Mouse (Mus musculus): ENCODE measurements around the gene Ndufa5. TPM values are rescaled to one million over a fixed set of nuclear protein-coding genes. Genes with fewer than 3 reads are reported as not detected.
A peak's percentile ranks its signal among the peaks of the same experiment; 100 is the strongest.

Gene Ndufa5
- 1,000 to 10,000 TPM; 1,622 to 1,793 TPM for total RNA-seq (2021)
- long read RNA-seq, experiment 1, transcript Ndufa5-204 (5 exons, 453 nt), result minor isoform, 25 of 2,422 reads
- long read RNA-seq, experiment 1, transcript Ndufa5-203 (3 exons, 433 nt), result minor isoform, 5 of 2,422 reads
- long read RNA-seq, experiment 1, transcript Ndufa5-202 (4 exons, 315 nt), result minor isoform, 76 of 2,422 reads
- long read RNA-seq, experiment 1, transcript Ndufa5-201 (5 exons, 875 nt), result major isoform, 1,607 of 2,422 reads
- long read RNA-seq, experiment 1, partial matches to known transcripts, result 657 of 2,422 reads
- long read RNA-seq, experiment 1, other reads (novel, unspliced or antisense), result 52 of 2,422 reads
- long read RNA-seq, experiment 2, transcript Ndufa5-201 (5 exons, 875 nt), result major isoform, 1,317 of 2,080 reads
- long read RNA-seq, experiment 2, transcript Ndufa5-204 (5 exons, 453 nt), result minor isoform, 9 of 2,080 reads
- long read RNA-seq, experiment 2, transcript Ndufa5-203 (3 exons, 433 nt), result minor isoform, 9 of 2,080 reads
- long read RNA-seq, experiment 2, transcript Ndufa5-202 (4 exons, 315 nt), result minor isoform, 62 of 2,080 reads
- long read RNA-seq, experiment 2, partial matches to known transcripts, result 644 of 2,080 reads
- long read RNA-seq, experiment 2, other reads (novel, unspliced or antisense), result 39 of 2,080 reads

DNA sequence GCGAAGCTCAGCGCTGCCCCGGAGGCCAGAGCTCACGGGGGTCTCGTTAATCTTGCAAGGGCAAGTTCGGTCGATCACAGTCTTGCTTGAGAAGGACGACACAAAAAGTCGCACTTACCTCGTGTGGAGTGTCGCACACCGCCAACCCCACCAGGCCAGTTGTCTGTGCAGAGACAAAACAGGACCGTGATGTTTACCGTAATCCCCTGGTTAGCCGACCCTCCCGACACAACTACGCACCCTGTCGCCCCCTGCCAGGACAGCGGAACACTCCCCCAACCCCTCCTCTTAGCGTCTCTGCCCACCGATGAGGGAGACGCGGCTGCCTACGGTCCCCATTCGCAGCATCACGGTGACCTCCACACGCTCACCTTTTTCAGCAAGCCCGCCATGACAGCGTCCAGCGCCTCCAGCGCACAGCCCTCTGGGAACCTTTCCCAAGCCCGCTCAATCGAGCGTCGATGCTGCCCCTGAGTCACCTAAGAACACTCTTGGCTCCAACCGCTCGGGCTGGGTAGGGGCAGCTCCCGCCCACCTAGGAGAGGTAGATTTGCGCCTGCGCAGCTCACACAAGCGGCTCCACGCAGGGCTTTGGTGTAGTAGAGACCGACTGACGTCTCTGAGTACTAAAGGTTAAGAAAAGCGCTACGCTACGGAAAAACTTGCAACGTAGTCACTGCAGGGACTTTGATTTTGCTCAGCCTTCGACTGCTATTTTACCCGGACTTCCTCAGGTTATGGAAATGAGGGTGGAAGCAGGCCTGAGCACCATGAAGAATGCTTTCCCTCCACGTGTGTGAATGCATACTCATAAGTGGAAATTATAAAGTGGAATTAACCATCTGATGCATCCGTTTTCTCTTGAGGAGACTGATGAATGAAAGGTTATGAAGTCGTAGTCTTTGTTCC, at the start of gene Ndufa5:
TSS of gene Ndufa5 (minus strand) at position 859 of the 909 bp plus-strand sequence.
- DNase-seq, result peak; percentile 92 to 96

DNA sequence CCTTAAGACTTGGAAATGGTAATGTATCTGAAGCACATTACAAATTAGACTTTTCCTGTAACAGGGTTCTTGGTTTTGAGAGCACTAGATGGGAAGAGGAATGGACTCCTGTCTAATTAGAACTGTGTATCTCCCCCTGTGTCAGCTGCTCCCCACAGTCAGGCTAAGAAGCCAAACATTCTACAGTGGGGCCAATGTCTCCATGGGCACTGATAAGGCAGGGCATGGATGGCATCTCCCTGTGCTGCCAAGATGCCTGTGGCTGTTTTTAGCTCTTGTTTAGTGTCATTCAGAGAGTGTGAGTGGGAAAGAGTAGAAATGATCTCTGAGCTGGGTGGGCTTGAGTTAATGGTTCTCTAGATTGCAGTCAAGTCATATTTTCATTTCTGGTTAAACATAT, 45.5 kb upstream of the Ndufa5 start:
- DNase-seq, result peak; percentile 50 to 82

DNA sequence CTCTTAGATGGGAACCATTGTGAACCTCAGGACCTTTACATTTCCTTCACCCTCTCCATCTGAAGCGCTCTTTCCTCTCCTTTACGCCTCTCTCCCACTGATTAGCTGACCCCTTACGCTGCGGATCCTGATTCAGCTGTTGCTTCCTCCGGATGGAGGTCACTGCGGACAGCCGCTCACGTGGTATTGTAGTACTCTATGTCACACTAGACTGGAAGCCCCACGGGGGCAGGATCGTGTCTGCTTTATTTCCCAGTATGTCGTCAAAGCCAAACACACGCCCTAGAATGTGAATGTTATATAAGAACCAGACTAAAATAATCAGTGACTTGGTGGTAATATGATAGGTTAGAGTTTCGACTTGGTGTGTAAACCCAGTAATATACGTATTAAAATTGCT, 44.6 kb upstream of the Ndufa5 start:
- DNase-seq, result peak in 1 of 2 experiments; percentile 35

DNA sequence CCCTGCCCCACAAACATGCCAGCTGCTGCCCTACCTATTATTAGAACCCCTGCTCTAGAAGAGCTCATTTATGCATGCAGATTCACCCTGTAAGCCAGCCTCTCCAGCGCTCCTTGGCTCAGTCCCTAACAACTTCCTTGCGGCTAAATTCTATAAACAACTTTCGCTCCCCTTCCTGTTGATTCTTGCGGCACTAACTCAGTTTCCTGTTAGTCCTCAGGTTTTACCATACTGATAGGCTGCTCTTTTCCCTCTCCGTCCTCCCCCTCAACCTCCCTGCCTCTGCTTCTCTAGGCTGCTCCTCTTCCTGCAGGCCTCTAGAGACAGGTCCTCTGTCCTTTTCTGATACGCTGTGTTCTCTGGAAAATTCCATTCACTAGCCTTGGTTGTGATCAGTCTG, 43.3 kb upstream of the Ndufa5 start:
- peak; percentile 65 to 76 for DNase-seq

DNA sequence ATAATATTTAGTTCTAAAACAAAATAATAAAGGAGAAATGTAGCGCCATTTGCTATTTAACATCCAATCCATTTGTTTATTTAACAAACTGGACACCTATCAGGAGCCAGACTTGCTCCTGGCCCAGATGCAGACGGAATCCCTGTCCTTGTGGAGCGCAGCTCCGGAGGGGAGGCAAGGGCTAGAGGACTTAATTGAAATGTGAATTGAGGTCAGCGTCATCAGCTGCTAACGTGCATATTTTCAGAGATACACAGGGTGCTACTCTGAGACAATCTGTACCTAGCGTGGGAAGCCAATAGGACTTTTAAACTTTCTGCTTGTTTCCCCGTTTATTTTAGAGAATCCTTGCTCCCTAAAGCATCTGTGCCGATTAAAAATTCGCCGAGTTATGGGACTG, 42.5 kb upstream of the Ndufa5 start:
- DNase-seq, result peak; percentile 57 to 60

DNA sequence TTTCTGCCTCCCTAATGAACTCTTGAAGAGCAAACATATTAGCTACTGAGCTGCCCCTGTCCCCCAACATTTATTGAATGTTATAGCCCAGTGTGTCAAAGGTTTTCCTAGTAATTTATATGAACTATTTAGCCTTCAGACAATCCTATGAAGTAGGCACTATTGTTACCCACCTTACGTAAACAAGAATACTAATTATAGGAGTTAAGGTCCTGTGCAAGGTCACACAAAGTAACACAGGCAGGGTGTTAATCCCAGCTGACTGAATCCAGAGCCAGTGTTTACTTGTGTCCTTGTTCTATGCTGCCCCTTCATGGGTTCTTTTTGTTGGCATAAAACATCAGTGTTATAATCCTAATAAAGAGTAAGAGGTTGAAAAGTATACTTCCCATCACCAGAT, 41.9 kb upstream of the Ndufa5 start:
- peak in 1 of 2 experiments; percentile 28 for DNase-seq

DNA sequence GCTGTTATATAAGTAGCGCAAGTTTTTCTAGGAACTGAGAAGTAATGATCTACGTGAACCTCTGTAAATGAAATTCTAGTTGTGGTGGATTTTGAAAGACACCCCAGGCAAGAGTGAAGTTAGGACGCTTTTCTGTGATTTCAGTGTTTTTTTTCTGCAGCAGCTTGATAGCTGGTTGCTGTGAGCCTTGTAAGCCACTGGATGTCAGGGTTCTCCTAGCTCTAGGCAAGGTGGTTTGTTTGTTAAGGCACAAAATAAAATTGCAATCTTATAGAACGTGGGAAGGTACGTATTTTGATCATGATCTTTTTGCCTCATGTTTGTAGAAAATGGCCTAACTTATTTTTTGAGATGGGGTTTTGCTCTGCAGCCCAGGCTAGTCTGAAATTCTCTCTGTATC, 41.1 kb upstream of the Ndufa5 start:
- no peak for DNase-seq

DNA sequence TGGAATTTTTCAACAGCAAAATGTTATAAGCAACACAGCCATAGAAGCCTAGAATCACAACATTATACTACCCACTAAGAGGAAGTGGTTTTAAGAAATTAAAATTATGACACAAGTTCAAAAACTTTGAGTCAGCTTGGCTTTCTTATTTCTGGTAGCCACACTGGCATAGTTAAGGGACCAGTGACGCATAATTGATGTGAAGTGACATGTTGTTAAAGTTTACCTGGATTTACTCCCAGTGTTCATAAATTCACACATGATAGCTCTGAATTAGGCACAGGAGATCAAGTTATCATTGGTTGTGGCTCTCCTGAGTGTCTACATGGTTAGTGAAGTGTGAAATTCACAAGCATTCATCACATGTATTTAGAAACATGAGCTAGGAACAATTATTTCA, 37.1 kb upstream of the Ndufa5 start:
- no peak for DNase-seq

DNA sequence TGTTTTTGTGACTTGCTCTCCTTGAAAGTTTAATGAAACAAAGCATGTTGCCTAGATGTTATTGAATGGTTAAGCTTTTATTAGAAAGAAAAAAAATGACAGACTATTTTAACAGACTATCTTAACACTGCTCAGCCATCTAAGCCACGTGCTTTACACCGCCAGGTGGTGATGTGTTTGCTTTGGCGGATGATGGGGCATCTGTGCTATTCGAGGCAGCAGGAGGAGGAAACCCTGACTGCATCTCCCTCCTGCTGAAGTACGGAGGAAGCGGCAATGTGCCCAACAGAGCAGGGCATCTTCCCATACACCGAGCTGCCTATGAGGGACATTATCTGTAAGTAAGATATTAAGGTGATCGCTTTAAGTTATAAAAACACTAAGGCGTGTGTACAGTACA, 36.3 kb upstream of the Ndufa5 start:
- DNase-seq, result peak in 1 of 2 experiments; percentile 35

DNA sequence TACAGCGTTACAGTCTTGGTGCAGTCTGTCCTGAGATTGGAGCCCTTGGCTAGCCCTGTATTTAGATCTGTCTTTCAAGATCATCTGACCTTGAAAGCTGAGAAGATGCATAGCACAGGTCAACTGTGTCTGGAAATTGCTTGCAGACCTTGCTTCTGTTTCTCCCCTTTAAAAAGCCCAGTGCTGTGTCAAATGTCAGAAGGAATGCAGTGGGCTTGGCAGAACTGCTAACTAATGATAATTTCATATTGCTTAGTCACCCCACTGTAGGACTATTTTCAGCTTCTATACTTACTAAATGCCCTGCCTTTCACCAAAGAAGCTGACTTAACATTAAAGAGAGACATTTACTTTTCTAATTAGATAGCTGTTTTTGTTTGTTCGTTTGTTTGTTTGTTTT, 27.7 kb upstream of the Ndufa5 start:
- DNase-seq, result no peak

DNA sequence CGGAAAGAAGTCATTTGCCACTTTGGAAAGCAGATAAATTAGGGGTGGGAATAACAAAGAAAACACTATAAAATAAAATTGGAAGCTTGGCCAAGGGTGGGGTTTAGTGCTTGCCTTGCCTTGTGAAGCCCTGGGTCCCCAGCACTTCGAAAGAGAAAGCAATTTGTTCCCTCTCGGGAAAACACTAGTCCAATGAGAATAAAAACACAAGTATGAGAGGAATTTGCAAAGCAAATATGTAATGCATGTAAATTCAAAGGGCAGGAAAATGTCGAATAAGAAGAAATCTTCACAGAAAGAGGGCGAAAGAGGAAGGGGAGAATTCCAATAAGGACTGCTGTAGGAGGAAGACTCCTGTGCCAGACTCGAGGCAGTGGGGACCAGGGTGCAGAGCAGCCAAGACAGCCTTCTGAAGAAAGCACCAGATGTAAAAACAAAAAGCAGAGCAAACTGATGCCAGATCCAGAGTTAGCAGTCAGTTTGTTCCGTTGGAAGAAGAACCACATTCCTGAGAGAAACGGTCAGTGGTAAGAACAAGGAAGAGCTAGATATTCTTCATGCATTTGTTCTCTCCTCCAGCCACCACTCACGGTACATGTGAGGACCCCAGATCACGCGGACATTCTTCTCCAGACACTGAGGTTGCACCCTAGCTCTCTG, 26.7 kb upstream of the Ndufa5 start:
- peak; percentile 58 to 66 for DNase-seq

DNA sequence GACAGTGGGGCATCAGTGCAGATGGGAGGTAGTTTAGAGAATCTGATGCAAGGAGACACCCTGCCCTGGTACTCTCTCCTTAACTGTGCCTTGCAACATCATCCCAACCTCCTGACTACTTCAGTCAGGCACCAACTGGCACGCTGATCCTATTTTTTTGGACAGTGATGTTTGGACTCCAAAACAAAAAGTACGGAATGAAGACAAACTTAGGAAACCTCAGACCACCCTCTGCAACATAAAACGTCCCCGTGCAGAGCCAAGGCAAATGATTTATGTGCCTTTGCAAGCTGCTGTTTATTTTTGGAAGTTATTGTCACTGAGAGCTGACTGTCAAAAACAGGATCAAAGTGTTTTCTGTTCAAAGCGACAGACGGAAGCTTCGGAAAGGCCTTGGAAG, 24.2 kb upstream of the Ndufa5 start:
- no peak for DNase-seq

DNA sequence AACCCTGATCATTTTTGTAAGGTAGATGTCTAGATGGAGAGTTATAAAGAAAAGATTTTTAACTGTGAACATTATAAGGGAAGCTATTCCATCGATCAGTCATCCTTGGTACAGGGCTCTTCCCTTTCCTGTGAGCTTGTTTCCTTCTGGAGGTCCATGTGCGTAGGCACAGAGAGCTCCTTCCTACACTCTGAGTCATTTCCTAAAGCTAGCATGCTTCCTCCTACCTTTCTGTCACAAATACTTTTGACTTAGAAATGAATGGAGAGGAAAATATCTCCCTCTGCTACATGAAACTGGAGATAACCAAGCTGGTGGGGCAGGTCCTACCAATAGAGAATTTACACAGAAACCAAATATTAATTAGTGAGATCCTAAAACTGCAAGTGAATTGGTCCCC, 22.0 kb upstream of the Ndufa5 start:
- no peak for DNase-seq

DNA sequence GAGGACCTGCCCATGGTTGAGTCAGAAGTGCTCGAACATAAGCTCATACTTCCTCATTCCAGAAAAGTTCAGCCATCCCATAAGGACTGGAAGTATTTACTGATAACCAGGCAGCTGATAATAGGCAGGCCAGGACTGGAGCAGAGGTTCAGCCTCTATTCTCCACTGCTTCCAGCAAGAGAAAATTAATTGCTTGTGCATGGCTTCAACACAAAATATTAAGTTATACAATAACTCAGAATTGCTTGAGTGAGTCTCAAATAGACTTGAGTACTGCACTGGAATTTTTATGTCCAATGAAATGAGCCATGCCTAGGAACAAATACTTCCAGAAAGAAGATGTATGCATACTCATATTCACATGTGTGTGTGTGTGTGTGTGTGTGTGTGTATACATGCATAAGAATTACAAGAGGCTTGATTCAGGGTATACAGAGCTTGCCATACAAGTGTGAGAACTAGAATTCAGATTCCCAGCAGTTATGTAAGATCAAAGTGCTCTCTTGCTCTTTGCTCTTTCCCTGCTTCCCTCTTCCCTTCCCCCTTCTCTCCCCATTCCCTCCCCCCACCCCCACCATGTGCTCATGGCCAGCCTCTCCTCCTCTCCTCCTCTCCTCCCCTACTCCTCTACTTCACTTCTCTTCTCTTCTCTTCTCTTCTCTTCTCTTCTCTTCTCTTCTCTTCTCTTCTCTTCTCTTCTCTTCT, 19.1 kb upstream of the Ndufa5 start:
- peak in 1 of 2 experiments; percentile 31 for DNase-seq

DNA sequence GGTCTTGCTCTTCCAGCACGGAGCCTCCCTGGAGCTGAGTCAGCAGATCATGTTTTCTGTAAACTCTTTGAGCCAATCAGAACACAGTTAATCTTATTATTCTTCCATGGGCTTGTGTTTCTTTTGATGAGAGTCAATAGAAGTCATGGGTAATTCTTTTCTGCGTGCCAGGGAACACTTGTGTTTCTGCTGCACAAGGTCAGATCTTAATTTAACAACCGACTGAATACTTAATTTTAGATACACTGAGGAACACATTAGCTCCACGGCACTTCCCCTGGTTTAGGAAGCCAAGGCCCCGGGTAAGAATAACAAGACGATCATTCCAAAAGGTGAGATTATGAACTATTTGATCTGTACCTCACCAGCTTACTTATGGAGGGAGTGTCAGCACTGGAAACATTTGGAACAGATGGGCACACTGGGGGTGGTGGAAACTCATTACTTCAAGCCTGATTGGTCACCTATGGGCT, 15.3 kb upstream of the Ndufa5 start:
- DNase-seq, result peak; percentile 66 to 80

DNA sequence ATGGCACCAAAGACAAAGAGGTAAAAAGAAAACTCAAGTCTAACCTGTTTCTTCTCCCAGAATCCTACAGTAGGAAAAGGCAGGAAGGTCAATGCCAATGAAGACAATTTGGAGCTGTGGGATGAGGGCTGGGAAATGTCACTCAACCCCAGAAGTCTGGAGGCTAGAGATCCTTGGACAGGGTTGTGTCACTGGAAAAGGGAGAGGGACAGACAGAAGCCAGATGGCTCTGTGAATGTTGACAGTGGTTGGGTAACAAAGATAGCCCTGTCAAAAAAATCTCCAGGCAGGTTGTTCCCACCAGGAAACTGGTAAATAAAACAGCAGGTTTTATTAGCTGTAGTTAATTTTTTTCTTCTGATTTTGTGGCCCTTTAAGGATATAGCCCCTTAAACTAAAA, 14.6 kb upstream of the Ndufa5 start:
- DNase-seq, result peak; percentile 68 to 77

DNA sequence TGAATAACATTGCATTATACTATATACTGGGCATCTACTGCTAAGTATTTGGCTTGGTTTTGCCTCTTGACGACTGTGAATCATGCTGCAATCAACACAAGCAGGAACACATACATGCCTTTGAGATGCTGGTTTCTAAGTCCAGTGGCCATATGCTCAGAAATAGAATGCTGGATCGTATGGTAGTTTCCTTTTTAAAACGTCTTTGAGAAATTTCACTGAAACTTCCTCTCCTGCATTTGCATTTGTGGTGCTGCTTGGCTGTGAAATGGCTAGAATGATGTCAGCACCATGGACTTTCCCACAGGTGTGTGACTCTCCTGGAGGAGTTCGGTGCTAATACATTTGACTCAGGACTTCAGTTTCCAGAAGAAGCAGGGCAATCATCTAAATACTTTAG, 12.3 kb upstream of the Ndufa5 start:
- no peak for DNase-seq

DNA sequence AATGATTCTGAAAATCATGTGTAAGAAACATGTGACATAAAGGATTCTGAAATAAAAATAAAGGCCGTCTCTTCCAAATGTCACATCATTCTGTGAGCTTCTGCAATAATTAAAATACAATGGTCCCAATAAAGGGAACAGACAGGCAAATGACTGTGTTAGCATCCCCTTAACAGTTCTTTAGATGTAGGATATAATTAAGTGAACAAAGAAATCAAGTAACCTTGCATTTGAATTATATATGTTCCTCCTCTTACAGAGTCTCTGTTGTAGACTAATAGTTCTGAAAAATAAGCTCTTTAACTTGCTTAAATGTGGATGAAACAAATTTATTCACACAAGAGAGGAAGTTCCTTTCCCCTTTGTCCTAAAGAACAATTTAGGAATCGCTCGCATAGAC, 10.6 kb upstream of the Ndufa5 start:
- no peak for DNase-seq

DNA sequence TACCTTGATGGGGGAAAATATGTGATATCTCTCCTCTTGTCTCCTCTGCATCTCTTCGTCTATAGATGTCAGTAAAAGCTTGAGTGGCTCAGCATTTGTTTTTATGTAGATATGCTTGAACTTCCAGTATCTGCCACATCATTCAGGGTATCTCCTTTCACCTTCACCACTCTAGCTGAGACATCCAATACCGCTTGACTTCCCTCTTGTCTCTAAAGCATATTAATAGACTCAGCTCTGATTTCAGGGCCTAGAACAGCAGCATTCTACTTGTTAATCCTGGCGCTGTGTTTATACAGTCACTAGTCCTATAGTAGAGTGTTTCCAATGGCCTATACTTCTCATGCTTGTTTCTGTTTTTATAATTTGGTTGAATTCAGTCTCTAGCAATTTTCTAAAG, 5.0 kb upstream of the Ndufa5 start:
- no peak for DNase-seq

DNA sequence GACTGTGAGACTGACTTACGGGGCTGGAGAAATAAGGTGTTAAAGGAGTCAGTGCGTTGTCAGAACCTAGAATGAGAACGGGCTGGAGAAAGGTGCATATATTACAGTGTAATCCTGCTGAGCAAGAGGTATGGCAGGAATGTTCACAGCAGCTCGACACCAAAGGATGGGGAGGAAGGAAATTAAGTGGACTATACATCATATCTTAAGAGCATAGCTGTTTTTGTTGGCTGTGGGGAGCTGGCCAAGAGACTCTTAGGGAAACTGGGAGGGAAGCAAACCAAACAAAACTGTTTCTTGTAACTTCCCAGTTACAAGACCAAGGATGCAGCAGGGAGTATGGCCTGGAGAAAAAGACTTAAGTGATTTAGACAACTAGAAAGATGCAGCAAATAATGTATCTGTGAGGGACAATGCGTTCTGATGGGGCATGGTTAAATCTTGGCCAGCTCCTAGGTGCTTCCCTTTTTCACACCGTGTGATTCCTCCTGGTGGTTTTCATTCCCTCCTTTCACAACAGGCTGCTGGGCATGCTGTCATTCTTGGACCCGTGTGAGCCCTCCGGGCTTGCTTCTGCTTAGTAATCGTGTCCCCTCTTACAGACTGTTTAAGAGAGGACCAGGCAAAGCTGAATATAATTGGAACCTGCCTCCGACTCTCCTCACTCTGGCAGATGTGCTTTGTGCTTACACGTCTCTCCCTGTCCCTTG, 3.1 kb upstream of the Ndufa5 start:
- peak; percentile 43 to 67 for DNase-seq

DNA sequence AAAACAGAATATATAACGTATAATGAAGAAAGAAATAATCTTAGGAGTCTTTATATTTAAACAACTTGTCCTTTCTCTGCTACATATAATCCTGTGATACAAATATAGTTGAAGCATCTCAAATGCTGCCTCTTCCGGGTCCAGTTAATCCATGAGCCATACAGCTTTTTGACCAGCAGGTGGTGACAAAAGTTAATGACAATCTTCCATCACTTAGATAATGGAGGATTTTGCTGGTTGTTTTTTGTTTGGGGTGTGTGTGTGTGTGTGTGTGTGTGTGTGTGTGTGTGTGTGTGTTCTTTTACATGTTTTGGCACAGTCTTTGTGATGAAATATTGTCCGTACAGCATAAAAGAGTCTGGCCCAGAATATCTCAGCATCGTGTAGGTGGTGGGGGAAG, 2.4 kb upstream of the Ndufa5 start:
- DNase-seq, result peak; percentile 68 to 80

Measured in heart, adult 18-20 months (tissue).